Mouse (Mus musculus) spleen, adult 2 months (tissue): Measurements from ENCODE around the gene Tmem28. TPM values are rescaled to one million over a fixed set of nuclear protein-coding genes. Genes with fewer than 3 reads are reported as not detected.

Source experiments
- DNase-seq, 2 experiments: peaks; one replicate each; pipeline versions ENCODE4 v3.0.0 to v3.0.0-alpha.2; 2012 to 2021; ENCODE audit warnings: low spot score in 2 of 2, low read depth in 1 of 2
- H3K27ac ChIP-seq: fragments of 200-500 bp; 2 replicates; pipeline ENCODE4 v1.5.1; 2012; ENCODE audit warnings: low read length, inconsistent platforms; ENCODE audit not compliant: insufficient read depth
- H3K27me3 ChIP-seq: fragments of 200-500 bp; 2 replicates; pipeline ENCODE4 v1.6.1; 2012; ENCODE audit warnings: mild to moderate bottlenecking, moderate library complexity, low read length, inconsistent platforms; ENCODE audit not compliant: control insufficient read depth, insufficient read depth
- H3K36me3 ChIP-seq: fragments of 200-500 bp; 2 replicates; pipeline ENCODE4 v1.6.1; 2012; ENCODE audit warnings: mild to moderate bottlenecking, low read length, inconsistent platforms; ENCODE audit not compliant: control insufficient read depth, insufficient read depth
- H3K4me1 ChIP-seq: fragments of 200-500 bp; 2 replicates; pipeline ENCODE4 v1.6.1; 2011; ENCODE audit warnings: inconsistent platforms; ENCODE audit not compliant: control insufficient read depth, insufficient read depth, insufficient read length
- H3K4me3 ChIP-seq: fragments of 200-500 bp; 2 replicates; pipeline ENCODE4 v1.5.1; 2011; ENCODE audit warnings: mild to moderate bottlenecking, inconsistent platforms; ENCODE audit not compliant: insufficient read depth, insufficient read length; ENCODE audit errors: extremely low read depth
- CTCF ChIP-seq: fragments of 200-500 bp; IDR thresholded peaks from 2 replicates; pipeline ENCODE4 v1.5.1; 2011; ENCODE audit warnings: mild to moderate bottlenecking, inconsistent platforms; ENCODE audit not compliant: insufficient read depth, insufficient read length, insufficient replicate concordance; ENCODE audit errors: extremely low read depth
- POLR2A ChIP-seq: fragments of 200-500 bp; IDR thresholded peaks from 2 replicates; pipeline ENCODE4 v1.6.1; 2011; ENCODE audit warnings: low read depth, low read length, inconsistent platforms
- WGBS: fragments of 180-500 bp; shearing (Covaris S2); methylation state at CpG from one replicate; pipeline ENCODE4 v1.1.7; 2018; 5-methylcytosine and 5-hydroxymethylcytosine counted together
- polyA plus RNA-seq: library from polyadenylated mRNA; depleted of rRNA; stranded (reverse); fragments of >200 nt; gene quantifications from 2 replicates; pipeline ENCODE4 v1.2.3, GENCODE M21; 2012

Gene Tmem28
- polyA plus RNA-seq, 1 experiment, result 0.02 TPM

DNA sequence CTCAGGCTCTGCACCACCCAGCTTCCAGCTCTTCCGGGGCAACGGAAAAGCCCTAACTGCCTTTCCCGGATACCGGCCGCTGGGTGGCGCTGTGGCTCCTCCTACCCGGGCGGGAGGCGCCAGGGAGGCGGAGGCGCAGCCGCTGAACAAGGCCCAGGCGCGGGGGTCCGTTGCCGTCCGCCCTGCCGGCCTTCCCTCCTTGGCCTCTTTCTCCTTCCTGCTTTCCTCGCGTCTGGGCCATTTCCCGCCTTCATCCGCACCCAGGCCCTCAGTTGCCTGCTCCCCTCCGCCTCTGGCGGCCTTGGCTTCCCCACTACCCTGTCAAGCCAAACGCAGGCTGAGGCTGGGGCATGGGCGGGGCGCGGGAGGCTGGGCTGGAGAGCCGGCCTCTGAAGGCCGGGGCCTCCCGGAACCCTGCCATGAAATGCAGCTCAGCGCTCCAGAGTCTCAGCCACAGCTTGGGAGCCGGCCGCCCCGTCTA, 32.5 kb downstream of the Tmem28 start:
- WGBS, result 21% methylated on average over 30 of the region's 35 CpGs
- Histone ChIP-seq H3K4me1 (no peaks in the 10 kb centered on the region), H3K27me3 (no peaks in the 10 kb centered on the region), H3K36me3 (no peaks in the 10 kb centered on the region), H3K27ac (no peak overlapping the region), H3K4me3 (peak overlapping the region; percentile 27; the same call in 1 of the 2 replicates)
- peak; percentile 23; the same call in 1 of the 2 replicates for TF ChIP-seq CTCF
- no peak for TF ChIP-seq POLR2A
- DNase-seq, result peak in 1 of 2 experiments; percentile 9

DNA sequence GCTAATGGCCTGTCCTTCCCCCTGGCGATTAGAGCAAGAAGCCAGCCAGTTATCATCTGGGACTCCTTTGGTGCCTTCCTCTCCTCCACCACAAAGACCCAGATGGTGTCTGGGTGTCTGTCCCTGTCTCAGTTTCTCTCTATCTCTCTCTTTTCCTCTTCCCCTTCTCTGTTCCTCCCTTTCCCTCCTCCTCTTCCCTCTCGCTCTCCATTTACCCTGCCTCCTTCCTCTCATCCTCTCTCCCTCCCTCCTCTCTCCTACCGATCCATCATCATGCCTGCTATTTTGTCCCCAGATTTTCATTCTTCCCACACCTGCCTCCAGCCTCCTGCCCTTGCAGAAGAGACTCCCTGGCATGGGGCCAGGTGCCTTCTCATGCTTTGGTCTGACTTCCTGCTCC, 33.0 kb downstream of the Tmem28 start:
- TF ChIP-seq CTCF (no peak), POLR2A (no peak)
- no peaks in the 10 kb centered on the region for H3K36me3 ChIP-seq
- no peaks in the 10 kb centered on the region for H3K4me1 ChIP-seq
- H3K27ac ChIP-seq, result no peak overlapping the region
- WGBS, result 70% methylated on average over 3 of the region's 3 CpGs
- no peak for DNase-seq
- no peaks in the 10 kb centered on the region for H3K27me3 ChIP-seq
- H3K4me3 ChIP-seq, result no peak overlapping the region

DNA sequence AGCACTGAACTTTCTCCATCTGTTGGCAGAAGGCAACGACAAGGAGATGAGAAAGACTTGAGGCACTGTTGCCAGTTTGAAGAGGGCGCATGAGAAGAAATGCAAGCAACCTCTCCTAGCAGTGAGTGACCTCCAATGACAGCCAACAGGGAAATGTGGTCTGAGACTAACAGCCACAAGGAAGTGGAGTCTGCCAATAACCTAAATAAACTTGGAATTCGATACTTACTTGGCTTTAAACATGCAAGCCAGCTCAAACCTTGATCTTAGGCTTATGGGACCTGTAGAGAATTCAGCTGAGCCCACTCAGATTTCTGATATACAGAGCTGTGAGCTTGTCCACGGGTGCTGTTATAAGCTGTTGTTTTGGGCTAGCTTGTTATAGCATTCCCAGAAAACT, 51.4 kb downstream of the Tmem28 start:
- H3K4me3 ChIP-seq, result no peak overlapping the region
- H3K36me3 ChIP-seq, result no peaks in the 10 kb centered on the region
- TF ChIP-seq CTCF, result no peak
- no peak for TF ChIP-seq POLR2A
- no peak for DNase-seq
- H3K27ac ChIP-seq, result no peak overlapping the region
- H3K4me1 ChIP-seq, result no peaks in the 10 kb centered on the region
- H3K27me3 ChIP-seq, result no peaks in the 10 kb centered on the region
- WGBS, result 70% methylated on average over 4 of the region's 4 CpGs

DNA sequence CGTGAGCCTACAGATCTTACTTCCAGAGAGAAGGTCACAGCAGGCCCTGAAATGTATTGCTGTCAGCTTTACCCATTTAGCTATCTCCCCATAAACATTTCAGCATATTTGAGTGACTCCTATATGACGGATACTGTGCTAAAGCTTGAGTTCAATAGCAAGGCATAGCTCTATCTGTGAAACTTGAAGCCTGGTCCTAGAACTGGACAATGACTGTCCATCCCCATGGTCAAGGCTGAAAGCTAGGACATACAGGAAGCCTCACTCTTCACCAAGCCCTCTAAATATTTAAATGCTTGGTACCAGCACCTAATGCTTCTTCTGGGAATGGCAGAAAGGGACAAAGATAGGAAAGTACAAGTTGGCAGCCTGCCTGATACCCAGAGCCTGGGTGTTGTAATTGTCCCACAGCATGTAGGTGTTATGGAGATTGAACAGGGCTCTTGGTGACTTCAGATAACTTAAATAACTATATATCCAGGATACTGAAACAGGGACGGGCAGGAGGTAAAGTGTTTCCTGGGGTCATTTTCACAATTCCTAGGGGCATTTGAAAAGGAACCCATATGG, 51.9 kb downstream of the Tmem28 start:
- no peaks in the 10 kb centered on the region for H3K4me1 ChIP-seq
- no peak for DNase-seq
- TF ChIP-seq POLR2A (no peak), CTCF (no peak)
- H3K36me3 ChIP-seq, result no peaks in the 10 kb centered on the region
- 74% methylated on average over 3 of the region's 3 CpGs for WGBS
- H3K27me3 ChIP-seq, result no peaks in the 10 kb centered on the region
- no peak overlapping the region for H3K27ac ChIP-seq
- no peak overlapping the region for H3K4me3 ChIP-seq

DNA sequence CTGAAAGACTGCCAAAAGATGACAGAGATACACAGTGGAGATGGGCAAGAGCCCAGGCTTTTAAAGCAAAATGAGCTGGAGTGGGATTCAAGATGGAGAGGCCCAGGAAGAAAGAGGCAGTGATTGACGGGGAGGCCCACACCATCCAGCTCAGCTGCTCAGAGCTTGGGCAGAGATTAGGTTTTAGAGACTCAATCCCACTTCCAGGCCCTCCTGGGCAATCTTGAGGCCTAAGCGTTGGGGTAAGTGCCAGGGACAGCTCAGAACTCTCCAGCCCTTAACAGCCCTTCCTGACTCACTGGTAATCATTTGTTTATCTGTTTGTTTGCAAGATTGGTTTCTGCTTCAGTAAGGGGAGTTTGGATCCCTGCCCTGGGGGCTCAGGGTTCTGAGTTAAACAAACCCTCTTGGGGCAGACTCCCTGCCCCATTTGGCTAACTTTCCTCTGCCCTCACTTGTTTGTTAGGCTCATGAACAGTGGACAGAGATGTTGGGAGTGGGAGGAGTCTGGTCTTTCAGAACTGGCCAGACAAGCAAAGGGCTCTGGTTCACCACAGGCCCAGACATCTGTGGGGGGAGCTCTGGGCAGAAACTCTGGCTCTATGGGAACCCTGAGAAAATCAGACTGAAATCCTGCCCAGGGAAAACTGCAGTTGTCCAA, 52.6 kb downstream of the Tmem28 start:
- TF ChIP-seq CTCF, result no peak
- no peaks in the 10 kb centered on the region for H3K27me3 ChIP-seq
- no peaks in the 10 kb centered on the region for H3K4me1 ChIP-seq
- no peak for DNase-seq
- no peaks in the 10 kb centered on the region for H3K36me3 ChIP-seq
- no peak overlapping the region for H3K4me3 ChIP-seq
- no peak overlapping the region for H3K27ac ChIP-seq
- WGBS, result 85% methylated on average over 2 of the region's 2 CpGs

DNA sequence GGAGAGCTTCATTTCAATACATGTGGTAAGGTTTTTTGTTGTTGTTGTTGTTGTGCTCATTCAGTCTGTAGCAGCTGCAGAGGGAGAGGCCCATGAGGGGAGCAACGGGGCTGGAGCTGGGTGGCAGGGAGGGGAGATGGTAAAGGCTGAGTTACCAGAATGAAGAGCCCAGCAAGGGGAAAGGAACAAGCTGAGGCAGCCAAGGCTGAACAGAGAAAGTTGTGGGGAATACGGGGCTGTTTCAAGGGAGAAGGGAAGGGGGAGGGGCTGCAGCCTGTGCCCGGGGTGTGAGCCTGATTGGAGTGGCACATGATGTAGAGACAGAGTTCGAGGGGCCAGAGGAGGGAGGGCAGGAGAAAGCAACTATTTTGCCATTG, 53.1 kb downstream of the Tmem28 start:
- TF ChIP-seq CTCF, result no peak
- no peak for TF ChIP-seq POLR2A
- no peak overlapping the region for H3K4me3 ChIP-seq
- 40% methylated on average over 4 of the region's 4 CpGs for WGBS
- H3K27ac ChIP-seq, result no peak overlapping the region
- no peaks in the 10 kb centered on the region for H3K36me3 ChIP-seq
- H3K27me3 ChIP-seq, result no peaks in the 10 kb centered on the region
- H3K4me1 ChIP-seq, result no peaks in the 10 kb centered on the region
- DNase-seq, result no peak

DNA sequence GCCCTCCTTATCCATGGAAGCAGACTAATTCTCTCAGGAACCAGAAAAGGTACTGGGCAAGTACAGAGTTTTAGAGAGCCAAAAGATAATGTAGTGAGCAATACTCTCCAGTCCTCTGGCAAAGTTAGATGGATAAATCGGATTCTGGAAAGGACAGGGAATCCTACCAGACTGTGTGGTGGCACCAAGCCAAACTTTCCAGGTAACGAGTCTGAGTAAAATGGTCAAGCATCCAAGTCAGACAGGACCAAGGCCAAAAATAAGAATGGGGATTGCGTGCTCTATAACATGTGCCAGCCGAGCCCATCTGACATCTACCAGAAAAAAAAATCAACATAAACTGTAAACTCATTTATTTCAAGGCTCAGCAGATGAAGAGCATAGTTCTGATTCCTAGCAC, 56.0 kb downstream of the Tmem28 start:
- Histone ChIP-seq H3K27ac (no peak overlapping the region), H3K36me3 (no peaks in the 10 kb centered on the region), H3K27me3 (no peaks in the 10 kb centered on the region), H3K4me1 (no peaks in the 10 kb centered on the region), H3K4me3 (no peak overlapping the region)
- WGBS, result 84% methylated on average over 4 of the region's 4 CpGs
- no peak for TF ChIP-seq CTCF
- no peak for TF ChIP-seq POLR2A
- DNase-seq, result no peak
